Mouse (Mus musculus): Measurements from ENCODE around the gene Dlg2. TPM values are rescaled to one million over a fixed set of nuclear protein-coding genes. Genes with fewer than 3 reads are reported as not detected.

Gene Dlg2
- polyA plus RNA-seq, 1 experiment, result 6.0 TPM

DNA sequence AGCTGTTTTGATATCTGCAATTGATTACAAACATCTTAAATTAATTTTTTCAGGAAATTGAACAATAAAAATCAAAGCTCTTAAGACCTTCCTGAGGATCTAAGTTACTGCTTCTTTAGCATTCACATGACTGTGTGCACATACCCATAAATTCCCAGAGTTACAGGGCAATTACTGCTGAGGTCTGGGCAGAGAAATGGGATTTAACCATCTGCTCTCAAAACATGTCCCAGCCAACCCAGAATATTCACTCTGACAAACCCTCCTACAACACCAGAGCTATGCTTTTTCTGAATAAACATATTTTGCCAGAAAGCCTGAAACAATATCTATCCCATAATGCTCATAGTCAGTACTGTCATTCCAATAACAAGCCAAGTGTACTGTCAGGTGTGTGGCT lies 1788.5 kb downstream of the Dlg2 start:
- Histone ChIP-seq H3K4me1 (replicated peaks; ENCODE audit: control insufficient read depth, insufficient read depth, low read length) (no peaks in the 10 kb centered on the region), H3K4me3 (ENCODE audit: control insufficient read depth, insufficient read depth, low read length) (no peak overlapping the region), H3K27me3 (ENCODE audit: control insufficient read depth, insufficient read depth, low read length) (no peaks in the 10 kb centered on the region), H3K27ac (ENCODE audit: control insufficient read depth, insufficient read depth, low read length) (no peak overlapping the region), H3K36me3 (ENCODE audit: control insufficient read depth, insufficient read depth, low read length) (no peaks in the 10 kb centered on the region)
- TF ChIP-seq CTCF (IDR thresholded peaks at IDR 0.05; ENCODE audit: borderline replicate concordance, control insufficient read depth, extremely low read depth, insufficient read depth, low read length, poor library complexity) (no peak), POLR2A (IDR thresholded peaks at IDR 0.05; ENCODE audit: control insufficient read depth, extremely low read depth, insufficient read depth, low read length, poor library complexity) (no peak)
- no peak for DNase-seq

DNA sequence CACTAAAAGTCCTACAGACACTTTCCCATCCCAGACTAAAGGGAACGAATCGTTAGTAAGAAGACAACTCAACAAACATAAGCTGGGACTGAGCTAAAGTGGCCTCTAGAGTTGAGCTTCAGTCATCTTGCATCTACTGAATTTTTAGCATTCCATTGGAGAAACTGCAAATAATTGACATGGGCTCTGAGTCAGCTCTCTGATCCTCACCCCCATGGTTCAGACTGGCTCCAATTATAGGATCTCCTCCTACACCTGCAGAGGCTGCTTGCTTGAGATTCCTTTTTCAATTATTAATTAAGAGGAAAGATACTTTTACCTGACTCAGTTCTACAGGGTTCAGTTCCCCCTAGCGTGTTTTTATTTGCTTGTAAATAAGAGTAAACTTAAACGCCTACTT lies 1798.9 kb downstream of the Dlg2 start:
- TF ChIP-seq POLR2A (IDR thresholded peaks at IDR 0.05; ENCODE audit: control insufficient read depth, extremely low read depth, insufficient read depth, low read length, poor library complexity) (no peak), CTCF (IDR thresholded peaks at IDR 0.05; ENCODE audit: borderline replicate concordance, control insufficient read depth, extremely low read depth, insufficient read depth, low read length, poor library complexity) (no peak)
- no peaks in the 10 kb centered on the region for H3K27me3 ChIP-seq (ENCODE audit: control insufficient read depth, insufficient read depth, low read length)
- no peaks in the 10 kb centered on the region for H3K36me3 ChIP-seq (ENCODE audit: control insufficient read depth, insufficient read depth, low read length)
- 93% methylated on average over 4 of the region's 4 CpGs for WGBS
- H3K27ac ChIP-seq (ENCODE audit: control insufficient read depth, insufficient read depth, low read length), result no peak overlapping the region
- no peak for DNase-seq
- no peak overlapping the region for H3K4me3 ChIP-seq (ENCODE audit: control insufficient read depth, insufficient read depth, low read length)
- no peaks in the 10 kb centered on the region for H3K4me1 ChIP-seq (replicated peaks; ENCODE audit: control insufficient read depth, insufficient read depth, low read length)

DNA sequence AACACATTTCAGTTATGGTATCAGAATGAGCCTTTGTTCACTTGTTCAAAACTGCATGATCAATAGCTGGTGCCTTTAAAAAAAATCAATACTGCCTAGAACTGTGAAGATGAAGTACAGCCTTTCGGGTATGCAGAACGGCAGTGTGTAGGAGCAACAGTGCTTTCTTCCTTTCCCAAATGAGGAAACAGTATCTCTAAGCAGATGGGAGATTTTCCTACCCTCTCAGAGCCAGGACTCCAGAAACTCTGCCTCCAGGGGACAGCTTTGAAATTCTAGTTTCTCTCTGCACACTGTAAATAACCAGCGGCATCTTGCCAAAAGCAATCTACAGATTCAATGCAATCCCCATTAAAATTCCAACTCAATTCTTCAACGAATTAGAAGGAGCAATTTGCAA lies 1801.2 kb downstream of the Dlg2 start:
- no peaks in the 10 kb centered on the region for H3K36me3 ChIP-seq (ENCODE audit: control insufficient read depth, insufficient read depth, low read length)
- no peak overlapping the region for H3K27ac ChIP-seq (ENCODE audit: control insufficient read depth, insufficient read depth, low read length)
- no peaks in the 10 kb centered on the region for H3K27me3 ChIP-seq (ENCODE audit: control insufficient read depth, insufficient read depth, low read length)
- no peak for TF ChIP-seq CTCF (IDR thresholded peaks at IDR 0.05; ENCODE audit: borderline replicate concordance, control insufficient read depth, extremely low read depth, insufficient read depth, low read length, poor library complexity)
- TF ChIP-seq POLR2A (IDR thresholded peaks at IDR 0.05; ENCODE audit: control insufficient read depth, extremely low read depth, insufficient read depth, low read length, poor library complexity), result no peak
- H3K4me1 ChIP-seq (replicated peaks; ENCODE audit: control insufficient read depth, insufficient read depth, low read length), result no peaks in the 10 kb centered on the region
- H3K4me3 ChIP-seq (ENCODE audit: control insufficient read depth, insufficient read depth, low read length), result no peak overlapping the region
- no peak for DNase-seq
- 76% methylated on average over 4 of the region's 4 CpGs for WGBS

DNA sequence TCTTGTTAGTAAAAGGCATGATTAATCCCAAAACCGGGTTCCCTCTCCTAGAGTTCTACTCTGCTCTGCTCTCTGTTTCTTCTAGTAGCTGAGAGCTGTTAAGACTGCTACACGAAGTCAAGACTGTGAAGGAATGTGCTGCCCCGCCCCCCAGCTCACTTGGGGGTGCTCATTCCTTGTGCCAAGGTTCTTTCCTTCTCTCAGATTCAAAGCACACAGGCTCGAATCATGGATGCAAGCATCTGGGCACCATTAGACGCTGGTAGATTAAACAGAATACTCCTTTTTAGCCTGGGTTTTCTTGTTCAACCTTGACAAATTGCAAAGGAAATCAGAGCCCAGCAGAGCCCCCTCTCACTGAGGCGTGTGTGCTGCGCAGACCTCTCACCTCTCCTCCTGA lies 1804.5 kb downstream of the Dlg2 start:
- 67% methylated on average over 7 of the region's 7 CpGs for WGBS
- Histone ChIP-seq H3K27ac (ENCODE audit: control insufficient read depth, insufficient read depth, low read length) (no peak overlapping the region), H3K27me3 (ENCODE audit: control insufficient read depth, insufficient read depth, low read length) (no peaks in the 10 kb centered on the region), H3K4me1 (replicated peaks; ENCODE audit: control insufficient read depth, insufficient read depth, low read length) (no peaks in the 10 kb centered on the region), H3K4me3 (ENCODE audit: control insufficient read depth, insufficient read depth, low read length) (no peak overlapping the region), H3K36me3 (ENCODE audit: control insufficient read depth, insufficient read depth, low read length) (no peaks in the 10 kb centered on the region)
- DNase-seq, result no peak
- TF ChIP-seq POLR2A (IDR thresholded peaks at IDR 0.05; ENCODE audit: control insufficient read depth, extremely low read depth, insufficient read depth, low read length, poor library complexity) (no peak), CTCF (IDR thresholded peaks at IDR 0.05; ENCODE audit: borderline replicate concordance, control insufficient read depth, extremely low read depth, insufficient read depth, low read length, poor library complexity) (no peak)

DNA sequence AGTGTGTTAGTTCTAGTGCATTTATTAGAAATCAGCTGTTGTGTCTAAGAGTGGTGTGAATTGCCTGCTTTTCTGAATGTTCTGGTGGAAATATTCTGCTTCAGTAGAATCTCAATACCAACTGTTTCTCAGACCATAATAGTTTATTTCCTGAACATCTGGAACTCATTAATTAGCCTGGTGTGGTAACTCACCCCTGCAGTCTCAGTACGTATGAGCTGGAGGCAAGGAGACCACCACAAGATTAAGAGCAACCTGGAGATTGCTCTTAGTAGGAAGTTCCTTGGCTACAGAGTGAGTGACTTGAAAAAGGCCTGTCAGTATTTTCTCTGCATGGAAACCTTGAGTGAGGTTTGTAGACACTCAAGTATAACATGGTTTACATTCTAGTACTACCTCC lies 1810.6 kb downstream of the Dlg2 start:
- Histone ChIP-seq H3K4me3 (ENCODE audit: control insufficient read depth, insufficient read depth, low read length) (no peak overlapping the region), H3K4me1 (replicated peaks; ENCODE audit: control insufficient read depth, insufficient read depth, low read length) (no peaks in the 10 kb centered on the region), H3K27me3 (ENCODE audit: control insufficient read depth, insufficient read depth, low read length) (no peaks in the 10 kb centered on the region), H3K36me3 (ENCODE audit: control insufficient read depth, insufficient read depth, low read length) (no peaks in the 10 kb centered on the region), H3K27ac (ENCODE audit: control insufficient read depth, insufficient read depth, low read length) (no peak overlapping the region)
- no peak for DNase-seq
- 48% methylated on average over 1 of the region's 1 CpGs for WGBS
- no peak for TF ChIP-seq POLR2A (IDR thresholded peaks at IDR 0.05; ENCODE audit: control insufficient read depth, extremely low read depth, insufficient read depth, low read length, poor library complexity)
- TF ChIP-seq CTCF (IDR thresholded peaks at IDR 0.05; ENCODE audit: borderline replicate concordance, control insufficient read depth, extremely low read depth, insufficient read depth, low read length, poor library complexity), result no peak

DNA sequence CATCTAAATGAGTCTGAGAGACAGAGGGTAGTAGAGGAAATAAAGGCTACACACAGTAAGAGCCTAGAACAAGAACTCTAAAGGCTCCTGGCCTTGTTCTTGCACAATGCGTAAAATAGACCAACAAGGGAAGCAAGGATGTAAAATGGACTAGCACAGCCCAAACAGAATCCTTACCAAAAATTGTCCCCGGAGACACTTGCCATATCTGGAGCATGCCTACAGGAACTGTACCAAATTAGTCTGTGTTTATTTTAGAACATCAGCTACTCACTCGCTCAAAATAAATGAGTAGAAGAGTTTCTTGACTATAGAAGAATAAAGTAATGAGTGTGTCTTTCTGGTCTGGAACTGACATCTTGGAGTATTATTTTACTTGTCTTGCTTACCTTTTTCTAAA lies 1812.3 kb downstream of the Dlg2 start:
- WGBS, result 97% methylated on average over 3 of the region's 3 CpGs
- Histone ChIP-seq H3K36me3 (ENCODE audit: control insufficient read depth, insufficient read depth, low read length) (no peaks in the 10 kb centered on the region), H3K4me1 (replicated peaks; ENCODE audit: control insufficient read depth, insufficient read depth, low read length) (no peaks in the 10 kb centered on the region)

DNA sequence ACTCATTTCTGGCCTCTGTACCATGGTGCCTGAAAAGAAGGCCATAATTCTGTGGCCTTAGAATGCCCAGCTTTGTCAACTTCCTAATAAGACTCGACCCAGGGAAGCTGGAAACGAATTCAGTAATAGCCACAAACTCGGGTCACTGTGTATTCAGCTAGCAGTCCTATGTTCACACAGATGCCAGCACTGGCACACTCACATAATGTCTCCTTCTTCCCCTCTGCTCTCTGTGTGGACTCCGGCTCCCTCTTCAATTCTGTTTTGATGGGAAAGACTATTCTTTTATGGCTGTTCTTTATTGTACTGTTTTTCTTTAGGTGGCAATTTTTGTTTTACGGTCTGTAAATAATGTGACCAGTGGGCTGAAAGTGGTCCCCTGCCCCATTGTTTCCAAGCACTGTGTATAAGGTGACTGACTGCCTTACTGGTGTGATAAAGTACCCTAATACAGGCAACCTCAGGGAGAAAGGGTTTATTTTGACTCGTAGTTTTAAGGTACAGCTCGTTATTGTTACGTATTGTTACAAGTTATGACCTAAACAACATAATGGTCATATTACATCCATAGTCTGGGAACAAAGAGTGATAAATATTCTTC lies 1816.5 kb downstream of the Dlg2 start:
- no peak for DNase-seq
- no peak overlapping the region for H3K27ac ChIP-seq (ENCODE audit: control insufficient read depth, insufficient read depth, low read length)
- H3K4me1 ChIP-seq (replicated peaks; ENCODE audit: control insufficient read depth, insufficient read depth, low read length), result no peaks in the 10 kb centered on the region
- TF ChIP-seq POLR2A (IDR thresholded peaks at IDR 0.05; ENCODE audit: control insufficient read depth, extremely low read depth, insufficient read depth, low read length, poor library complexity), result no peak
- no peak for TF ChIP-seq CTCF (IDR thresholded peaks at IDR 0.05; ENCODE audit: borderline replicate concordance, control insufficient read depth, extremely low read depth, insufficient read depth, low read length, poor library complexity)
- H3K36me3 ChIP-seq (ENCODE audit: control insufficient read depth, insufficient read depth, low read length), result no peaks in the 10 kb centered on the region
- WGBS, result 84% methylated on average over 8 of the region's 8 CpGs
- H3K27me3 ChIP-seq (ENCODE audit: control insufficient read depth, insufficient read depth, low read length), result no peaks in the 10 kb centered on the region
- H3K4me3 ChIP-seq (ENCODE audit: control insufficient read depth, insufficient read depth, low read length), result no peak overlapping the region

More for the DNA sequence above, 1812.3 kb downstream of the Dlg2 start:
- DNase-seq, result no peak
- H3K27me3 ChIP-seq (ENCODE audit: control insufficient read depth, insufficient read depth, low read length), result no peaks in the 10 kb centered on the region
- H3K27ac ChIP-seq (ENCODE audit: control insufficient read depth, insufficient read depth, low read length), result no peak overlapping the region
- TF ChIP-seq POLR2A (IDR thresholded peaks at IDR 0.05; ENCODE audit: control insufficient read depth, extremely low read depth, insufficient read depth, low read length, poor library complexity) (no peak), CTCF (IDR thresholded peaks at IDR 0.05; ENCODE audit: borderline replicate concordance, control insufficient read depth, extremely low read depth, insufficient read depth, low read length, poor library complexity) (no peak)
- no peak overlapping the region for H3K4me3 ChIP-seq (ENCODE audit: control insufficient read depth, insufficient read depth, low read length)
